Mouse (Mus musculus): ENCODE results near the gene Slc7a5.

- TF ChIP-seq POLR2A (IDR thresholded peaks at IDR 0.05; ENCODE audit: low read depth, low read length) (no peak), CTCF (conservative IDR thresholded peaks at IDR 0.05; ENCODE audit: insufficient read depth, insufficient read length, low read depth, low read length) (no peak)
Measured at GRCm38 (mm10) chr8:121857747-121858146, 49.7 kb downstream of the Slc7a5 start.
